Mouse (Mus musculus): ENCODE data around the gene Uts2.
A peak's percentile ranks its signal among the peaks of the same experiment; 100 is the strongest.
"Not testable (repeated sequence)": the region's sequence is repeated elsewhere in the genome, so short reads cannot be mapped to it uniquely, and the experiment has no call there.

Gene Uts2

DNA sequence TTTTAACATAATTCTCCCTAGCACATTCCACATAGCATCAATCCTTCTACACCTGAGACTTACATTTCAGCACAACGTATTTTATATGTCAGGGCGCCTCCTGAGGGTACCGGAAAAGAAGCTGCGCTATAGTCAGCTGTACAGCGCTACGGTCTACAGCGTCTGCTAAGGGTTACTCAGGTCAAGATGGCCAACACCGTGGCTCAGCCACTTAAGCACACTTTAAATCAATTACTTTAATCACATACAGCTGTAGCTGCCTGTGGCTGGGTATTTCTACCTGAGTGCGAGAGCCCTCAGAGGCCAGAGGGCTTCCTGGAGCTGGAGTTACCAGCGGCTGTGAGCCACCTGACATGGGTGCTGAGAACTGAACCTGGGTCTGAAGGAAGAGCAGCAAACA lies 19.0 kb downstream of the Uts2 start:
- DNase-seq (ENCODE audit: low read depth) = no peak

DNA sequence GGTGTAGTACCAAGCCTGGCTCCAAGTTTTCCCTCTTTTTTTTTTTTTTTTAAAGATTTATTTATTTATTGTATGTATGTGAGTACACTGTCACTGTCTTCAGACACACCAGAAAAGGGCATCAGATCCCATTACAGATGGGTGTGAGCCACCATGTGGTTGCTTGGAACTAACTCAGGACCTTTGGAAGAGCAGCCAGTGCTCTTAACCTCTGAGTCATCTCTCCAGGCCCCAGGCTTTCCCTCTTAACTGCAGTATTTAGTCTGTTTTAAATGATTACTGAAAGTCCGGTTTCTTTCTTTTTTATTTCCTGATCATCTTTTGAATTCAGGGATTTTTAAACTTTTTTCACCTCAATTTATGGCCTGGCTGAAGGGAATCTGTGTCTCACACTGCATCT lies 20.5 kb downstream of the Uts2 start:
- DNase-seq (ENCODE audit: low read depth) = not testable (repeated sequence)

DNA sequence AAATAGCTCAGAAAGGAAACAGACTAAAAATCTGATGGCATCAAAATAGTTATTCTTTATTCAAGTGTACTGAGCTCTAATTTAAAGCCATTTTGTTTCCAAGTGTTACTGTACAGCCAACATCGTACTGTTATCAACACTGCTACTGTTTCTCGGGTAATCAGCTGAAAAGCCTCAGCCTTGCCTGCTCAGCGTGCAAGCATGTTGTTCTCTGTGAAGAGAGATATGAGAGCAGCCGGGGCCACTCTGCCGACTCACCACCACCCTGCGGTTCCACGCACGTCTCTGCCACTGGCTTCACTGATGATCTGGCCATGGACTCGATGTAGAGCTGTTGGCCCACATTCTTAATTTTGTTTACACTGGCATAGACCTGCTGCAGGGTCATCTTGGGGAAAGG lies 27.3 kb downstream of the Uts2 start:
- no peak for DNase-seq (ENCODE audit: low read depth)

DNA sequence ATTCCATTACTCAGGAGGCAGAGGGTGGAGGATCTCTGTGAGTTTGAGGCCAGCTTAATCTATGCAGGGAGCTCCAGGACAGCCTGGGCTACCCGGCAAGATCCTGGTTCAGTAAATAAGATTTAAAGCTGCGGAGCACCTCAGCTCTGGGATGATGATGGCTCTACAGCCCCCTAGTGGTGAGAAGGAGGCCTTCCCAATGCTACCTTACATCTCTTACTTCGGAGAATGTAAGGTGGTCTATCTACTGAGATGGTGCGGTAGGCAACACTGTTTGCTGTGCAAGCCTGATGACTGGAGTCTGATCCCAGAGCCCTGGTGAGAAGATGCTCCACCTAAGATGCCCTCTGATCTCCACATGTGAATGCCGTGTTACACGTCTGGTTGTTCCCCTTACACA lies 30.1 kb downstream of the Uts2 start:
- DNase-seq (ENCODE audit: low read depth) = peak; percentile 54

DNA sequence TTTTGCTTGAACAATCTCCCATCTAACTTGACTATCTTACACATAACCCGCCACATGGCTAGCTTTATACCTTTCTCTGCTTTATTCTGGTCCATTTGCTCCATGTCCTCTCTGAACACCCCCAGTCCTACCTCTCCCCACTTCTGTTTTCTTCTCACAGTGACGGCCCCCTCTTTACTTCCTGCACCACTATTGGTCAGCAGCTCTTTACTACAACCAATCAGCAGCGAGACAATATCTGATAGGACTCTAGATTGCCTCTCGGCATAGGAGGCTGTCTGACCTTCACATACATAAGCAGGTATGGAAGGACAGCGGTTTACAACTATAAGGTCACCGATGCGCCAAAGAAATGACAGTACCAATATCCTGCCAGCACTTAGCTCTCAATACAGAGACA lies 39.6 kb downstream of the Uts2 start:
- DNase-seq (ENCODE audit: low read depth) = no peak

DNA sequence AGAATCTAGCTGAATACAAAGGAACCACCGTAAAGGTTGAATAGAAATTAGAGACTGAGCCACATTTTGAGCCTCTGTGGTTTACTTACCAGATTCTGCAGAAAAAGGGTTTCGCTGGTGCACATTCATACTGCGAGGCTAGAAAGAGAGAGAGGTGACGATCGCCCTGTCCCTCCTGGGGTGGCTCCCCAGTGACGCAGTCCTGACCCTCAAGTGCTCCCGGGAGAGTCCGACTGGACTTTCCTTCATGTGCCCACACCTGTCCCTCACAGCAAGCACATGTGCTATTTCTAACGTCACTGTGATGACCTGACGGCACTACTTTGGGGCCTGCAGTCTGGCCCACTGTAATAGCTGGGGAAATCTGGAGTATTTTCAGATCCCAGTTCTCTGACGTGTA lies 40.9 kb downstream of the Uts2 start:
- no peak for DNase-seq (ENCODE audit: low read depth)

DNA sequence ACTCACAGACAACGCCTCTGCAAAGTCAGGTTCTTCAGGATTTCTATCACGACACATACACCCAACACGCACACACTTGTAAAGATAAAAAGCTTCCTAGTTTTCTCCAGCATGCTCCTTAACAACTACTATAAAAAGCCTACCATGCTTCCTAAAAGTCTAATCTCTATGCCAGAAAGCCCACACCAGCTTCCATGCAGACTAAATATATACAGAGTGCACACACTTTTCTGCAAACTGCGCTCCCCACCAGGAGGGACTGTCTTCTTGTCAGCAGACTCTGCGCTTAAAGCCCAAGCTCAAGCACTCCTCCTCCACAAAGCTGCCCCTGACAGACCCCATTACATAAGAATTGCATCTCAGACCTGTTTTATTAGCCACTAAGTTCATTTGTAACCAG lies 44.6 kb downstream of the Uts2 start:
- DNase-seq (ENCODE audit: low read depth) = no peak

DNA sequence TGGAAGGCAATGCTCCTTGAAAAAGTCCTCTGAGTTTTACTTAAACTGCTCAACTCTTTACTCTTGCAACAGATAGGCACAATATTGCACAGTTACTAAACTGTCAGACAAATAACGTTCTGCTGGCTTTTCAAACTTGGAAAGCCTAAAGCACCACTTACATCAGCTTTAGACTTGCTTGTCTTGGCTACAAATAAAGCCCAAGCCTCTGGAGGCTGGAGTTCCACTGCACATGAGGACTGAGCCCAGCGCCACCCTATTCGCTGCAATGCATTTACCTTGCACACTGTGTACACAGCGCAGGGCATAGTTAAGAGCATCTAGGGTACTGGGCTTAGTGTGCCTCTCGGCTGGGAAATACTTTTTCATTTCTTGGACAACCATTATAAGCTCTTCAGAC lies 46.4 kb downstream of the Uts2 start:
- no peak for DNase-seq (ENCODE audit: low read depth)

DNA sequence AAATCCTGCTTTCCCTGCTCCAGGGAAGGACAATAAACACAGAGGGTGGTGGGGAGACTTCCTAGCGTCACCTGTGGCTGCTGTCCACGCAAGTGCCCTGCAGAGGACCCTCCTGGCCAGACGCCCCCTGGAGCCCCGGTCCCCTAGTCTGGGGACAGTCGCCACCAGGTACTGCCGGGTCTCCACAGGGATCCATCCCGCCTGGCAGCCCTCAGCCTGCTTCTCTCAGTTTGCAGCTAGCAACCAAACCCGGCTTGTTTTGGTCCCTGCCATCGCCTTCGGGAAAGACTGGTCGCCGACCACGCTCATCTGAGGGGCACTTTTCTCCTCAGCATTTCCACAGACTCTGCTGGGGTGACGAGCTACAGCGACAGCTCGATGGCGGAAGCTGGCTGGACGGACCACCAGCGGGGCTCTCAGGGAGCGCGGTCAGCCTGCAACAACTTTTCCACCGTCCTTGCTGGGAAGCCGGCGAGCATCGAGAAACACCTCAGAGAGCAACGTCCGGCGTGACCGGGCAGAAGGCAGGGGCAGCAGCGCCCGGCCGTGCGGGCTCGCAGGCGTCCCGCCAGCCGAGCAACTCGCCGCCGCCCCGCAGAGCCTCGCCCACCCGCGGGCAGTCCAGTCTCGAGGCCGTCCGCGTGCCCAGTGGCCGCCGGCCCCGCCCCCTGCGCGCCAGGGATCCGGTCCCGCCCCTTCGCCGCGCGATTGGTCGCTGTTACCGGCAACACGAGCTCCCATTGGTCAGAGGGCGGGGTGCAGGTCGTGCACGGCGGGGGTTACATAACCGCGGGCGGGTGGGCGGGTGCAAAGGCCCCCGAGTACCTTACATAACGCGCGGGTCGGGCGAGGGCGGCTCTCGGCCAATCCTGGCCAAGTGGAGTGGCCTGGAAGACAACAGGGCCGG lies 47.4 kb downstream of the Uts2 start, which contains the start of gene Per3:
Gene Per3, minus strand, starts transcription at position 629 of the 907 bp plus-strand sequence.
- DNase-seq (ENCODE audit: low read depth) = peak; percentile 94

DNA sequence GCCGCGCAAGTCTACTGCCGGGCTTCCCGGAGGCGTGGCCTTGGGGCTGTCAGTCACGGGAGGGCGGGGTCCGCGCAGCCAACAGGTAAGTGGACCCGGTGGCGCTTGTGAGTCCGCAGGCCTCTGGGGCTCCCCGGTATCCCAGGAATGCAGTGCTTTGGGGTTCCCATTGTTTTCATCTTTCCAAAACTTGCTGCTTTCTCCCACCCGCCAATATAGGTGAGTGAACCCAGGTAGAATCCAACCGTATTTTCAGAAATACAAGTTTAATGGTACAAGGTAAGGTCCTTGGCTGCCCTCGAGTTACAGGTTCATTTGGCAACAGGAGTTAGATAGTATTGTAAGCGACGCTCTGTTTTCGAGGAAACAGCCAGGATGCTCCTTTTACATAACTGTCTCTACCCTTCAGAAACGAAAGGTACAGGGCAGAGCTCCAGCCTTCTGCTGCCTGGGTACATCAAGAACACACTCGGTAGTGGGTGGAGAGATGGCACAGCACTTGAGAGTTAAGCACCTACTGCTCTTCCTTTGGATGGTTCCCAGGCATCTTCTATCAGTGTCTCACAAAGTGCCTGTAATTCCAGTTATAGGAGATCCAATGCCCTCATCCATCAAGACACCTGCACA lies 48.2 kb downstream of the Uts2 start:
- no peak for DNase-seq (ENCODE audit: low read depth)

DNA sequence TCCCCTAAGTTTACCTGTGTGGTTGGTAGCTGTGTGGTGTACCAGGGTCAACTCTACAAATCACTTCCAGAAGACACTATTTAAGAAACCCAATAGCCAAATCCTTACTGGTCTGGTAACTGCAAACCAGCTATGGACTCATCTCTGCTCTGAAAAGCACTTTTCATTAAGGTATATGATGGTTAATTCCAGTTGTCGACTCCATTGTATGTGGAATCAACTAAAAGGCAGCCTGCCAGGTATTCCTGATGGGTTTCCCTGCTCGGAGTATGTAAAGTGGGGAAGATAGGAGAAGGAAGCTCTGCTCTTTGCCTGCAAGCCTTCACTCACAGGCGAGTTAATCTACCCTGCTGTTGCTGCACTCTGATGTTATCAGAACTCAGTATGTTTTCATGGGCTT lies 49.6 kb downstream of the Uts2 start:
- no peak for DNase-seq (ENCODE audit: low read depth)

DNA sequence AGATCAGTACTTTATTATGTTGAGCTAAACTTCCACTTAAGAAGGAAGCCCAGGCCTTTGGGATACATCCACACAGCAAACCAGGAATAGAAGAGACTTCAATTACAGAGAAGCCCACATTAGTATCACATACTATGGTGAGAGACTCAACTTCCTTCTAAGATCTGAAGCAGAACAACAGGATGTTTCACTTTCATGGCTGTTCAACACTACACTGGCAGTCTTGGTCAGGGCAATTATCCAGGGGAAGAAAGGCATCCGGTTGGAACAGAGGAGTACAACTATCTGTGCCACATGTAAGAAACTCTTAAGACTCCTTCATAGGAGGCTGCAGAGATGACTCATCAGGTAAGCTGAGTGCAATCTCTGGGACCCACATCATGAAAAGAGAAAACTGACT lies 54.3 kb downstream of the Uts2 start:
- no peak for DNase-seq (ENCODE audit: low read depth)

All from induced T-regulatory cell, adult 2 months (primary cell).